Mouse (Mus musculus) MEL-GATA-1-ER (cell line): ENCODE data around the gene Arhgap28.
"Not testable (repeated sequence)": the region's sequence is repeated elsewhere in the genome, so short reads cannot be mapped to it uniquely, and the experiment has no call there.

Experiments used
- DNase-seq: peaks from one replicate; pipeline ENCODE4 v3.0.0-alpha.2; 2012; ENCODE audit warnings: low read depth; ENCODE audit errors: extremely low read depth

Arhgap28 gene

DNA sequence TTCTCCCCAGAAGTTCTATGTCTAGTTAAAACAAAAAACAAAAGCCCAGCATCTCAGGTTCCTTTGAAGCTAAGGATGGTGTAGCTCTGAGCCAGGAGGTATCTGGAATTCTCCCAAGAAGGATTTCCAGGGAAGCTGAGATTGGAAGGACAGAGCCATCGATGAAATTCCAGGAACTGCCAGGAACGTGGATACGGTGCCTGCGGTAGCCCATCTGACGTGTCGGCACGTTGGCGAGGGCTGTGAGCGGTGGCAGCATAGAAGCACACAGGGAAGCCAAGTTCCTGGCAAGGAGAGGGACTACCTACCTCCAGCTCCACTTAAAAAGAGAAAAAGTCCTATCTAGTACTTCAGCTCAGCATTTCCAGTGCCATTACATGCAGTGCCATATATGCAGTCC is 115.8 kb downstream of the Arhgap28 start:
- no peak for DNase-seq

DNA sequence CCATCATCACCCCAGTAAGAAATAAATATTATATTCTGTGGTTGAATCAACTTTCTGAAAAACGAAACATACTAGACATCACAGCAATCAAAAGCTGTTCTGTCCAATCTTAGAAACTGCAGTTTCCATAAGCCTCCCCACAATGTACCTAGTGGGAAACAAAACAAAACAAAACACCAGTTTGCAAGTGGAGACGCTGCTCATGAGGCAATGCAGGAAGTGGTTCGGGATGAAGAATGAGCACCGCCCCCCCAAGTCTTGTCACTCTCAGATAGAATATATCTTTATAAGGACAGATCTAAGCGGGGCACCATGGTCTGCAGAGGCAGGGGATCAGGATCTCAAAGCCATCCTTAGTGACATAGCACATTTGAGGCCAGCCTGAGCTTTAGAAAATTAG is 117.6 kb downstream of the Arhgap28 start:
- no peak for DNase-seq

DNA sequence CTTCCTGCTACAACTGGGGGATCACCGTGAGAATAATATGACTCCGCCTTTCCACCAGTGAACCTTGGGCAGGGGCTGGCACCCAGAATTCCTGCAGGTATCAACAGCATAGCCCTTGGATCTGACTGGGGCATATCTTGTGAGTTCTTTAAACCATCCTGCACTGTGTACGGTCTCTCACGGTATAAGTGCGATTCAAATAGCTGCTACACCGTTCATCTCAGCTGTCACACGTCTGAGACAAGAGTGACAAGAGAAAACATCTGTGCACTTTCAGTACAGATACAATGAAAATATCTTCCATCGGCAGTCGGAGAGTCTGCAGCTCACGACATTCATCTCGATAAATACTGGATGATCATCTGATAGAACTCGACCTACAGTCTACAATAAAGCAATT is 126.3 kb downstream of the Arhgap28 start:
- no peak for DNase-seq

DNA sequence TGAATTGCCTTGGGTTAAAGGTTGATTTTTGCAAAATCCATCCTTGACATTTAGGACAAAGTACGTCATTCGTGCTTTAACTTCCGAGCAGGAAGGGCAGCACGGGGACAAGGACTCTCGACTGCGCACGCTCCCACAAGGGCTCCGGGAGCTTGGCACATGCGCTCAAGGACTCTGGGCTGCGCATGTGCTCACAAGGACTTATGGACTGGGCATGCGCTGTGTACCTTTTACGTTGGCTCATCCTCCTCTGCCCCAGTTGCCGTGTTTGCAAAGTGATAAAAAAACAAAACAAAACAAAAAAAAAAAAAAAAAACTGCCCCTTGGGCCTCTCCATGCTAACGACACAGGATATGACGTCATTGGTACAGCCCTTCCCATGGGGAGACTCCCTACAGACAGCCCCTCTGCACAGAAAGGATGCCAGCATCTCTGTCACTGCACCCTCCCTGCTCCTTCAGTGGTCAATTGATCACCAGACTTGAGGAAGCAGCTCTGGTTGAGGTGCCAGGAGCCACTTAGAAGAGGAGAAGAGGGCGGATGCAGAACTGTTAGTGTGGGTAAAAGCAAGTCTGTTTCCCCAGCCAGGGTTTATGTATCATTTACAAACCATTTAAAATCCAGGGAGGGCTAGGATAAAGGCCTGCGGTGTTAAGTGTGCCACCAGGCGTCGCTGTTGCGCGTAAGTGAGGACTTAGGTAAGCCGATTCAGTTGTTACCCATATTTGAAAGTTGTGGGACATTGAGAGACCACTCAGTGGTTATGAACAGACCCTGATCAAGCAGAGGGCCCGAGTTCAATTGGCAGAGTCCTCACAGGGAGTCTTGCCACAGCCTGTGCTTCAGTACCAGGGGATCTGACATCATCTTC is 134.0 kb downstream of the Arhgap28 start:
- DNase-seq = no peak

DNA sequence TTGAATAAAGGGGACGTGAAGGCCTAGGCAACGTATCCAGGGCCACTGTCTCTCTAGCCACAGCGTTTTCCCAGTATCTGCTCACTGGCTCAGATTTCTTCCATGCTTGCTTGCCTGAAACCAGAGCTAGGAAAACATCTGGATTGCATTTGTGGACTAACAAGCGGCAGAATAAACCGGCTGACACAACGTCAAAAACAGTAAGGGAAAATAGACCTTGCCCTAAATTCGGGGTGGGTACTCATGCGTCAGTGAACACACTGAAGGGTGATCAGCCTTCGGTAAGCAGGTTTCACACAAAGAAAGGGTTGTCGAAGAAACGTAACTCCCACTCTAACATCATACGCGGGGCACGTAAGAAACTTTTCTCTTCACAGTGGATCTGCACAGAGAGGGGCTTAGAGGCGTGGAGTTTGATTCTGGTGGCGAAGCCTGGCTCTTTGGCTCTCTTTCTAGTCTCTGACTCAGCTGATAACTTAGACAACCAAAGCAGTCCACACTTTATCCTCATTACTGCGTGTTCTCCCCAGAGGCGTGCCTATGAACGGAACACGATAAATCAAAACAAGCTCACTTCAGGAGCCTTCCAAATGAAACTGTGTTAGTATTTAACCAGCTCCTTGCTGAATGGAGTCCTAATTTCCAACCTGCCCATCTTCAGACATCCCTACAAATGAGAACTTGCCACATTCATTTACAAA is 137.2 kb downstream of the Arhgap28 start:
- DNase-seq = no peak

DNA sequence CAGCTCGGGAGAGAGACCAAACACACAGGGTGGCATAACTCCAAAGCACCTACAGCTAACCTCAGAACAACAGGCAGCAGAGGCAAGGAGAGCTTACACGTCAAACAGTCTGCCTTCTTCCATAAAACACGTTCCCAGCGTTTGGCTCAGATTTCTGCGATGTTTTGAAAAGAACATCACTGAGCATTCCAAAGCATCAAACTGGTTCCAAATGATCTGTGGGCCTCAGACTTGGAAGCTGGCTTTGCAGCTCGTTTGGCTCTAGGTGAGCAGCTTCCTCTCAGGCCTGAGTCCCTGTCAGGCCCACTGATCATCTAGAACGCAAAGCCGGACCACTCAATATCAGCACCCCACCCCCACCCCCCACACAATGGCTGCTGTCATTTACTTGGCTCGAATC is 137.9 kb downstream of the Arhgap28 start:
- no peak for DNase-seq

DNA sequence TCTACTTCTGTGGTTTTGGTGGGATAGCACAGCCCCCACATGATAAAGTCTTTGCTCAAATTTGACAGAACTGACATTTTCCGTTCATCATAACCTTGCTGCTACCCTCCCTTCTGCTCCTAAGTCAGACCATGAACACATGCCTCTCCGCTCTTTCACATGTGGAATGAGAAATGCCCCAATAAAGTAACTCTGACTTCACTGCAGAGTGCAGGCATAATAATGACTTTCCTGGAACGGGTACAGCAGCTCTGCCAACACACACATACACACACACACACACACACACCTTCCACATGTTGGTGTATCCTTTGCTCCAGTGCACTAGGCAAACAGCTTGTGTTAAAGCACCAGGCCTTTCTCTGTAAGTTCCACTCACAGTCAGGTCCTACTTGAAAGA is 139.0 kb downstream of the Arhgap28 start:
- DNase-seq = no peak

DNA sequence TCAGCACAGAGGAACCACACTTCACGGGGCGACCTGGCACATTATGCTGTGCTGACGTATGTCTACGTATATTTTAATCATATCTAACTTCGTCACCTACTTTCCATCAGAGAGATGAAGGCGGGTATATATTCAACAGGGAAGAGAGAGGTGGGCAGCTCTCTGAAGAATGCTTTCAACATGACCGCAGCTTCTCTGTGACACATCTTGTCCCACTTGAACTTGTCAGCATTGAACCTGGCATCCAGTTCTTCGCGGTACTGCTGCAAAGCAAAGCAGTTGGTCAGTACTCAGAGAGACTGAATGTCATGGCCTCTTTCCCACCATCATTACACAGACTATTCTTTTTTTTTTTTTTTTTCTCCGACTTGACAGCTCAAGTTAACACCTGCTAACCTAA is 139.6 kb downstream of the Arhgap28 start:
- DNase-seq = no peak

DNA sequence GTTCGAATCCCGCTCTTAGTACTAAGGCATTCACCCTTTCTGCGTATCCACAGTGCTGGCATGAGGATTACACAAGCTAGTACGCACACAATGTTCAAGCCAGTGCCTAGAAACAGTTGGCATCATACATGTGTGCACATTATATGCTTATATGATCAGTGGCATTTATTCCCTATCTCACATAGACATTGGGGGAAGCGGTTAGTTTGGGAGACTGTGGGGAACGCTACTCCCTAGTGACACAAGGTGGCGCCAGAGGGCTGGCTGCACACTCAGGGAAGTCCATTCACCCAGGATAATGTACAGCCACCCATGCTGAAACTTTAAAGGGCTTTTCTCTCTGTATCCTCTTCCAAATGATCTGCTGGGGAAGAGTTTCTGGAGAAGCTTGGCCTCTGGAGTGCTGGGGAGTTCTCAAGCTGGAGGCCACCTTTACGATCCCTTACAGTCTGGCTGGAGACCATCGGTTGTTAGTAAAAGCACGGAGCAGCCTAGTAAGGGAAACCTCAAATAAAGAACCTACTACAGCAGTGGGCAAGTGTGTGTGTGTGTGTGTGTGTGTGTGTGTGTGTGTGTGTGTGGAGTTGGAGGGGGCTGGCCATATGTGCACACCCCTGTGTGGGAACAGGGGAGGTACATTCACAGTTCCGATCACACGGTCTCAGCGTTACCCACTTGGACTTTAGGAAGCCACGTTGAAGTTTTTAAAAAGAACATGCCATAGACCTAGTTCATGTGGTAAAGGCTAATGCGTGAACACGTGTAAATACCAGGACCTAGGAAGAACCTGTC is 142.0 kb downstream of the Arhgap28 start:
- DNase-seq = no peak

DNA sequence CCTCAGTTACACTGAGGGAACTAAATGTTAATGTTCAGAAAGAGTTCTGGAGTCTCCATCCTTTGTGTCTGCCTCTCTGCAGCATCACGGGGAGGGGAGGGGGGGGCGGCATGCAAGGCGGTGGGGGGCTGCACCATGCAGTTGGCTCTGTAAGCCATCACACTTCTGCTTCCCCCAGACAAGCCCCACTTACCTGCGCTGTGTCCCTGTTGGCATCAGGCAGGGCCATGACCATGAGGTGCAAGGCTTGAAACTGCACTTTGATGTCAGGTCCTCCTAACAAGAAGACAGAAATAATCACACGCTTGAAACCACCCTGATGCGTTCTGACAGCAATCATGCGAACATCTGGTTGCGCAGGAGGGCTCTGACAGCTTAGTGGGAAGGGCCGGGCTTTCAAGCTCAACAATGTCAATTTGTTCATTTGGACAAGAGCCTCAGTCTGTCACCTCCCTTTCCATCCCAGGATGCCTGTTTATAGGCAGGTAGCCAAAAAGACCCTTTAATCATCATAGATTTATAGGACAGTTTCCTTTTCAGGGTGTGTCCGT is 142.8 kb downstream of the Arhgap28 start:
- DNase-seq = no peak

DNA sequence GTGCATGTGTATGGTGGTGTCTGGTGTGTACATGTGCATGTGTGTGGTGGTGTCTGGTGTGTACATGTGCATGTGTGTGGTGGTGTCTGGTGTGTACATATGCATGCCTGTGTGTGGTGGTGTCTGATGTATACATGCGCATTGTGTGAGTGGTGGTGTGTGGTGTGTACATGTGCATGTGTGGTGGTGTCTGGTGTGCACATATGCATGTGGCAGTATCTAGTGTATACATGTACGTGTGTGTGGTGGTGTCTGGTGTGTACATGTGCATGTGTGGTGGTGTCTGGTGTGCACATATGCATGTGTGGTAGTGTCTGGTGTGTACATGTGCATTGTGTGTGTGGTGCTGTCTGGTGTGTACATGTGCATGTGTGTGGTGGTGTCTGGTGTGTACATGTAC is 162.4 kb downstream of the Arhgap28 start:
- not testable (repeated sequence) for DNase-seq

DNA sequence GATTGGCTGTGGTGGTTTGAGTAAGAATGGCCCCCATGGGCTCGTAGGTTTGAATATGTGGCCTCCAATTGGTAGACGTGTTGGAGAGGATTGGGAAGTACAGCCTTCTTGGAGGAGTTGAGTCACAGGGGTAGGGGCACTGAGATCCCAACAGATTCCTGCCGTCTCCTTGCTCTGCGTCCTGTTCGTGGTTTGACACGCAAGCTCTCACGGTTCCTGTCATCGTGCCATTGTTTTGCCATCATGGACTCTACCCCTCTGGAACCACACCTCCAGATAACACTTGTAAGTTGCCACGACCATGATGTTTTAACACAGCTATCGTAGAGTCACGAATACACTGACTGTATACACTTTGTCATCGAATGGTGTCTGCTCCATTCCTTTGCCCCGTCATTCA is 165.0 kb downstream of the Arhgap28 start:
- DNase-seq = no peak

DNA sequence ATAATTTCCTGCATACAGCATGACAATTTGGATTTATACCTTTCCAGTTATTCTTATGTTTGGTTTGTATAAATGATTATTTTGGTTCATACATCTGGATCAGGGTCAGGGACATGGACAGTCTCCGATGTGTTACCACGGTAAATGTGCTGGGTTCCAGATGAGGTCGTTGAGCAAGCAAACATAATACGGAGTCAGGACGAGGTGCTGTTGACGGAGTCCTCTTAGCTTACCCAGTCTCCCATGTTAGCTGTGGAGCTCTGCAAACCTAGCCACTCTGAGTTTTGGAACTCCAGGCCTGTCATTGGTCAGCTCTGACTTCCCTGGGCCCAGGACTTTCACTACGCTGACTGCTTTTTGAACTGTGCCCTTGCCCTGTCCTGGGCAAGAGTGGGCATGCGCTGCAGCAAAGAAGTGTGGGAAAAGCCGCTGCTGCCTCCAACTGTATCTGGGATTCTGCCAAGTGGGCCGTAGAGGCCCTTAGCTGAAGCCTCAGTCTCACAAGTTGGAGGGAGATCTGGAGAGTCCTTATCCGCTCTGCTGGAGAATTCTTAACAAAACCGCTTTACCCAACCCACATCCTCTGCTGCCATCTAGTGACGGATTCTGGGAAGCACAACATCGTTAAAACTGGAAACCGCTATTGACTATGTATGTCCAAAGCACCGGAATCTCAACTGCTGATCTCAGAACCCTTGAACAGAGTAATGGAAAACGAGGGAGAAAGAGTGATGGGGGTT is 166.4 kb downstream of the Arhgap28 start:
- DNase-seq = no peak

DNA sequence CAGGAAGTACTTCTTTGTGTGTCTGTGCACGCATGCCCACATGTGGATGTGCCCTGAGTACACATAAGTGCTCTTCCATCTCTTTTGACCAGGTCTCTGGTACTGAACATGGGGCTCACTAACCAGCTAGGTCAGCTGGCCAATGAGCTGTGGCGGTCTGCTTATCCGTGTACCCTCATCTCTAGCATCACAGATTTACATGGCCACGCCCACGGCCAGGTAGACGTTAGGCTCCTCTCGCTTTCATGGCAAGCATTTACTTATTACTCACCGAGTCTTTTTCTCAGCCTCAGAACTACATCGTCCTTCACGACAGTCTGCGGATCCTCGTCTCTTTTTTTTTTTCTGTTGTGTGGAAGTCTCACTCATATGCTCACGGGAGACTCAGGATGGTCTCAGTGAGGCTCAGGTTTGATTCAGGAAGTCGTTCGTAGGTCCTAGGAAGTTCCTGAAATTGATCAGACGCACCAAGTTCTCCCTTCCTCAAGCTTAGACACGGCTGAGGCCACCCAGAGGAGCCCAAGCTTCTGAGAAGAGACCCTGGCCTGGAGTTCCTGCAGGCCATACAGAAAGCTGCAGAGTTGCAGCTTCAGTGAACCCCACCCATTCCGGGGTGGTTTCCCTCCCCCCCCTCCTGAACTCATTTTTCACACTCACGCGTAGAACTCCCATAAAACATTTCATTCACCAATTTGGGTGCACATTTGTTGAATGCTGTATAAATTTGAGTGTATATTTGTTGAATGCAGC is 167.6 kb downstream of the Arhgap28 start:
- DNase-seq = no peak

DNA sequence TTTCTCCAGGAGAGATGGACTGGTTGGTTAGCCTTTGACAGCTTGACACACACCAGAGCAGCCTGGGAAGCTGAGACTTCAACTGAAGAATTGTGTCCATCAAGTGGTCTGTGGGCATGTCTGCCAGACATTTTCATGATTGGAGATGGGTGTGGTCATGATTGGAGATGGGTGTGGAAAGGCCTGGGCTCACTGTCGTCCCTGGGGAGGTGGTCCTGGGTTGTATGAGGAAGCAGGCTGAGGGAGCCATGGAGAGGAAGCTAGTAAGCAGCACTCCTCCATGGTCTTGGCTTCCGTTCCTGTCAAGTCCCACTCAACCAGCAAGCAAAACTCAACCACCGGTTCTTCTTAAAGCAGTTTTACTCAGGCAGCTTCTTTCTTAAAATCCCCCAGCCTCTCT is 176.5 kb downstream of the Arhgap28 start:
- DNase-seq = no peak

DNA sequence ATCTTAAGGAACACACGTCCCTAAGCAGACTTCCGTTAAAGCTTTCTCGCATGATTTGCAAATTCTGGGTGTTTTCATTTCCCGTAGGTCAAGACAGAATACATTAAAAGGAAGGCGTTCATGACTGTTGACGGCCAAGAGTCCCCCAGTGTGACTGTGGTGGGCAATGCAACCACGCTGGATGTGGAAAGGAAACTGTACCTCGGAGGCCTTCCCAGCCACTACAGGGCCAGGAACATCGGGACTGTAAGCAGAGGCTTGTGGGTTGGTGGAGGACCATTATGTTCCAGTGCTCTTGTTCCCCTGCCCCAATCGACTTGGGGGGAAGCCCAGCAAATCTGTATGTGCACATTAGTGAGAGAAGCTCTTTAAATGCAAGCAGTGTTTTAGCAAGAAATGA is 187.0 kb downstream of the Arhgap28 start:
- DNase-seq = no peak

DNA sequence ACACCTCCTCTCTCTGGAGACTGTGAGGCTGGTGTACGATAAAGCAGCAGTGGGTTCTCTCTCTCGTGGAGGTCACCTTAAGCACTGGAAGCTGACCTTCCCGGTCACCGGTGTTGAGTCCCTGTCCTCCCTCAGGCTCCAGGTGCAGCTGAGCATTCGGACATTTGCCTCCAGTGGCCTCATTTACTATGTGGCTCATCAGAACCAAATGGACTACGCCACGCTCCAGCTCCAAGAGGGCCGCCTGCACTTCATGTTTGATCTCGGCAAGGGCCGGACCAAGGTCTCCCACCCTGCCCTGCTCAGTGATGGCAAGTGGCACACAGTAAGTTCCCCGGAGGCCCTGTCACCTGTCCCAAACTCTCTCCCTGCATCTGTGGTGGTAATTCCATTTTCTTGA is 188.2 kb downstream of the Arhgap28 start:
- DNase-seq = no peak

DNA sequence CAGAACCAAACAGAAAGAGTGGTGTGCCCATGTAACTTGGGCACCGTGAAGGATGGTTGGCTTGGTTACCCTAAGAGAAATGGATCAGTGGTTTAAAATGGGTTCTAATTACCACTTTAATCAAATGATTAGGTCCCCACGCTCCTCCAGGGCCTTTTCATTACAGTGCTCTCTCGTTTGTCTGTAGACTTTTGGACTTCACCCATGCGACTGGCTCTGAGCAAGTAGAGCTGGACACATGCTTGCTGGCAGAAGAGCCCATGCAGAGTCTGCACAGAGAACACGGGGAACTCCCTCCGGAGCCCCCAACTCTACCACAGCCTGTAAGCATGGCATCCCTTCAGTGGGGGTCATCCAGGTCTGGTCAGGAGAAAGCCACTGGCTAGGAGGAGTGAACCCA is 190.3 kb downstream of the Arhgap28 start:
- no peak for DNase-seq

DNA sequence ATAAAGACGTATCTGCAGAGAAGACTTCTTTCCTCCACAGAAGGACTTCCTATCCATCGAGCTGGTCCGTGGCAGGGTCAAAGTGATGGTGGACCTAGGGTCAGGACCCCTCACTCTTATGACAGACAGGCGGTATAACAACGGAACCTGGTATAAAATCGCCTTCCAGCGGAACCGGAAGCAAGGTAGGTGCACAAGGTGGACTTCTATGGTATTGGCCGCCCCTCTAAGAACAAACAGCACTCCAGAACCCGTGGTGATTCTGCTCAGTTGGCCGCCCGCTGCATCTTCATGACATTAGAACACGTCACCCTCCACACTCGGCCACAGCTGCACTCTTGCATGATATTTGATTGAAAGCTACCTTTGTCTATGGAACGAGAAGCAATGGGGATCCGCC is 194.7 kb downstream of the Arhgap28 start:
- DNase-seq = no peak
